Comparison of ENCODE assay signal across 15 mouse cellular contexts in the genomic region with DNA sequence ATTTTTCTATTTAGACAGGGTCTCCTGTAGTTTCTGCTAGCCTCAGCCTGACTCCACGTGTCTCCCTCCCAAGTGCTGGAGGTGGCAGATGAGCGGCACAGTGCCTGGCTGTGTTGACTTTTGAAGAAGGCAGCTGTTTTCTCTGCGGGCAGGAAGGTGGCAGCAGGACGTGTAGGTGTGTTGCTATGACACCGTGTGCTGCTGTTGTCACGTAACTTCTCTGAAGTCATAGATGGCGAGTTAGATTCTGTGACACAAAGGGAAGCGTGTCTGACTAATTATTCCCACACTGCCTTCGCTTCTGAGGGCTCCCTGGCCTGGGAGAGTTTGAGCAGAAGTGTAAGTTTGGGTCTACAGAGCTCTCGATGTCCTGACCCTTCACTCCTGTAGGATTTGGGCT. TPM values are rescaled to one million over a fixed set of nuclear protein-coding genes. Genes with fewer than 3 reads are reported as not detected.
DNase-seq lines count a peak whose midpoint lies in the region; ATAC-seq and TF ChIP-seq lines count a peak whose summit lies in the region.
"Had no signal": no experiment of that assay in that cellular context is flagged by ENCODE, and none has a peak within 500 bp of the region (broad histone marks: within the 10 kb centered on the region; RNA-seq: fewer than 3 reads in every experiment).

No protein-coding gene starts in this region.

- no peak overlapping the region for H3K27ac ChIP-seq in liver, postnatal 0 days (ENCODE audit: low read depth)
- H3K27ac ChIP-seq in liver, embryonic 11.5 days (ENCODE audit: low read depth, low read length), result no peak overlapping the region
- H3K27ac ChIP-seq in gastrocnemius, adult 2 months, result no peak overlapping the region
- H3K27ac ChIP-seq: hindbrain, embryonic 12.5 days; neural tube, embryonic 12.5 days; stomach, embryonic 15.5 days had no signal

- WGBS in liver, postnatal 0 days (ENCODE audit: insufficient replicate concordance), result 37% methylated on average over 10 of the region's 10 CpGs
- WGBS in liver, embryonic 11.5 days, result 54% methylated on average over 10 of the region's 10 CpGs

- H3K36me3 ChIP-seq in liver, postnatal 0 days (replicated peaks; ENCODE audit: insufficient read depth, low read length), result no peaks in the 10 kb centered on the region
- no peaks in the 10 kb centered on the region for H3K36me3 ChIP-seq in liver, embryonic 11.5 days (ENCODE audit: control insufficient read depth, insufficient read depth, low read length)
- H3K36me3 ChIP-seq: G1E; hindbrain, embryonic 12.5 days; neural tube, embryonic 12.5 days; stomach, embryonic 15.5 days had no signal

- DNase-seq in liver, postnatal 0 days, result no peak
- DNase-seq in liver, embryonic 11.5 days (ENCODE audit: low spot score), result no peak
- DNase-seq in MN1 (ENCODE audit: low spot score), result peak; percentile 26
- DNase-seq in left cerebral cortex, adult 9 months (ENCODE audit: low spot score in 2 of 2), result peak; percentile 42 to 52
- DNase-seq in thymus, adult 18-20 months, result peak; percentile 79 to 89
- DNase-seq in cerebellum, adult 8-10 months, result no peak
- no peak for DNase-seq in gastrocnemius, adult 2 months
- DNase-seq: layer of hippocampus, postnatal 36 days; lung, postnatal 10 days had no signal

- peak; percentile 65 for ATAC-seq in liver, postnatal 0 days
- no peak for ATAC-seq in liver, embryonic 11.5 days (replicated peaks; ENCODE audit: low FRiP score)
- ATAC-seq in erythroblast, adult 5-6 weeks (replicated peaks; ENCODE audit: low FRiP score, poor library complexity, severe bottlenecking), result no peak

- no peak for TF ChIP-seq CTCF in liver, postnatal 0 days (IDR thresholded peaks at IDR 0.05; ENCODE audit: low read depth)
- TF ChIP-seq CTCF in gastrocnemius, adult 2 months (IDR thresholded peaks at IDR 0.05), result no peak

- TF ChIP-seq EP300 in liver, postnatal 0 days (IDR thresholded peaks at IDR 0.05; ENCODE audit: low read depth), result no peak

- intact Hi-C loops in gastrocnemius, adult 2 months (cut with DNase I), result no loop called here

- no peak overlapping the region for H3K4me2 ChIP-seq in liver, postnatal 0 days (ENCODE audit: low read depth, low read length)
- no peak overlapping the region for H3K4me2 ChIP-seq in liver, embryonic 11.5 days
- H3K4me2 ChIP-seq: hindbrain, embryonic 12.5 days; neural tube, embryonic 12.5 days; stomach, embryonic 15.5 days had no signal

- H3K4me3 ChIP-seq in liver, postnatal 0 days (ENCODE audit: low read depth, low read length), result no peak overlapping the region
- H3K4me3 ChIP-seq in liver, embryonic 11.5 days (ENCODE audit: low read depth, low read length), result no peak overlapping the region
- H3K4me3 ChIP-seq in gastrocnemius, adult 2 months, result no peak overlapping the region
- H3K4me3 ChIP-seq: hindbrain, embryonic 12.5 days; neural tube, embryonic 12.5 days; stomach, embryonic 15.5 days had no signal

- no peaks in the 10 kb centered on the region for H3K27me3 ChIP-seq in liver, postnatal 0 days (ENCODE audit: insufficient read depth, low read length)
- H3K27me3 ChIP-seq in liver, embryonic 11.5 days (replicated peaks; ENCODE audit: control insufficient read depth, insufficient read depth, low read length), result no peaks in the 10 kb centered on the region
- H3K27me3 ChIP-seq: neural tube, embryonic 12.5 days; stomach, embryonic 15.5 days had no signal

- H3K4me1 ChIP-seq in liver, postnatal 0 days (ENCODE audit: insufficient read depth), result 0 out of 2 replicates have a peak, but pooled peaks cover 1% of the 10 kb centered on the region
- no peaks in the 10 kb centered on the region for H3K4me1 ChIP-seq in liver, embryonic 11.5 days (replicated peaks; ENCODE audit: control insufficient read depth, insufficient read depth, low read length)
- H3K4me1 ChIP-seq: hindbrain, embryonic 12.5 days; neural tube, embryonic 12.5 days; stomach, embryonic 15.5 days had no signal

- H3K9me3 ChIP-seq in liver, postnatal 0 days (ENCODE audit: low read length), result no peaks in the 10 kb centered on the region
- H3K9me3 ChIP-seq in liver, embryonic 11.5 days (ENCODE audit: control insufficient read depth, low read length), result no peaks in the 10 kb centered on the region
- H3K9me3 ChIP-seq: G1E; hindbrain, embryonic 12.5 days; neural tube, embryonic 12.5 days; stomach, embryonic 15.5 days had no signal

- no peak overlapping the region for H3K9ac ChIP-seq in liver, postnatal 0 days (replicated peaks)
- H3K9ac ChIP-seq in liver, embryonic 11.5 days (ENCODE audit: low read depth, low read length), result no peak overlapping the region
- H3K9ac ChIP-seq: hindbrain, embryonic 12.5 days; neural tube, embryonic 12.5 days; stomach, embryonic 15.5 days had no signal

RNA-seq across cellular contexts. Expression of a gene that starts 20.6 kb away (rescaled TPM):
- not detected in 2 replicates for polyA plus RNA-seq in liver, postnatal 0 days (2015; fragmentation: Nextera tagmentation; extraction: Ambion mirVana)
- 0.12 TPM in 1 of 2 replicates, not detected in the other for polyA plus RNA-seq in liver, embryonic 11.5 days (2014; fragmentation: Nextera tagmentation; extraction: Ambion mirVana)
- total RNA-seq in erythroblast, adult 5-6 weeks (2015; ENCODE audit: low replicate concordance), result not detected in 2 replicates
- not detected in 2 replicates for total RNA-seq in erythroblast, adult 5-6 weeks (2017; ENCODE audit: low replicate concordance)
- total RNA-seq in gastrocnemius, adult 2 months (2021), result not detected
- total RNA-seq: G1E; gastrocnemius, adult 8-10 months; layer of hippocampus, postnatal 36 days had no signal
- polyA plus RNA-seq: G1E; hindbrain, embryonic 12.5 days had no signal

RNA-seq across cellular contexts. Expression of a gene that starts 28.4 kb away (rescaled TPM):
- polyA plus RNA-seq in liver, postnatal 0 days (2015; fragmentation: Nextera tagmentation; extraction: Ambion mirVana), result 1.1 and 2.3 TPM in 2 replicates
- 2.7 and 3.2 TPM in 2 replicates for polyA plus RNA-seq in liver, embryonic 11.5 days (2014; fragmentation: Nextera tagmentation; extraction: Ambion mirVana)
- 1.7 and 6.3 TPM in 2 replicates for total RNA-seq in erythroblast, adult 5-6 weeks (2015; ENCODE audit: low replicate concordance)
- 0.84 and 1.0 TPM in 2 replicates for total RNA-seq in erythroblast, adult 5-6 weeks (2017; ENCODE audit: low replicate concordance)
- total RNA-seq in gastrocnemius, adult 2 months (2021), result under 1 TPM; 0.31 to 0.64 TPM
- total RNA-seq: layer of hippocampus, postnatal 36 days had no signal
- polyA plus RNA-seq: G1E had no signal

RNA-seq across cellular contexts. Expression of a gene that starts 33.6 kb away (rescaled TPM):
- 14.4 and 14.7 TPM in 2 replicates for polyA plus RNA-seq in liver, postnatal 0 days (2015; fragmentation: Nextera tagmentation; extraction: Ambion mirVana)
- 4.0 TPM in 2 replicates for polyA plus RNA-seq in liver, embryonic 11.5 days (2014; fragmentation: Nextera tagmentation; extraction: Ambion mirVana)
- 0.84 and 4.4 TPM in 2 replicates for total RNA-seq in erythroblast, adult 5-6 weeks (2015; ENCODE audit: low replicate concordance)
- total RNA-seq in erythroblast, adult 5-6 weeks (2017; ENCODE audit: low replicate concordance), result 3.0 and 4.0 TPM in 2 replicates
- total RNA-seq in gastrocnemius, adult 2 months (2021), result 1 to 10 TPM; 2.4 to 2.6 TPM

RNA-seq across cellular contexts. Expression of a gene that starts 48.4 kb away (rescaled TPM):
- 31.8 TPM in 2 replicates for polyA plus RNA-seq in liver, postnatal 0 days (2015; fragmentation: Nextera tagmentation; extraction: Ambion mirVana)
- polyA plus RNA-seq in liver, embryonic 11.5 days (2014; fragmentation: Nextera tagmentation; extraction: Ambion mirVana), result 30.1 and 34.7 TPM in 2 replicates
- 7.1 and 10.9 TPM in 2 replicates for total RNA-seq in erythroblast, adult 5-6 weeks (2015; ENCODE audit: low replicate concordance)
- total RNA-seq in erythroblast, adult 5-6 weeks (2017; ENCODE audit: low replicate concordance), result 2.6 and 7.2 TPM in 2 replicates
- 10 to 100 TPM; 20.3 to 21.2 TPM for total RNA-seq in gastrocnemius, adult 2 months (2021)
- total RNA-seq: G1E had no signal
- polyA plus RNA-seq: G1E had no signal

RNA-seq across cellular contexts. Expression of a gene that starts 49.9 kb away (rescaled TPM):
- polyA plus RNA-seq in liver, postnatal 0 days (2015; fragmentation: Nextera tagmentation; extraction: Ambion mirVana), result 1.4 and 1.7 TPM in 2 replicates
- polyA plus RNA-seq in liver, embryonic 11.5 days (2014; fragmentation: Nextera tagmentation; extraction: Ambion mirVana), result 1.7 and 2.3 TPM in 2 replicates
- 2.1 and 4.2 TPM in 2 replicates for total RNA-seq in erythroblast, adult 5-6 weeks (2015; ENCODE audit: low replicate concordance)
- 0.14 and 2.1 TPM in 2 replicates for total RNA-seq in erythroblast, adult 5-6 weeks (2017; ENCODE audit: low replicate concordance)
- total RNA-seq in gastrocnemius, adult 2 months (2021), result 10 to 100 TPM; 14.3 to 16.0 TPM

Comparison
In these comparisons a context has a peak if more than half of its experiments do, and no peak if none do; other contexts are left out.
1. DNase-seq: peak in MN1 (single experiment), left cerebral cortex, adult 9 months (2 of 2) and thymus, adult 18-20 months (2 of 2); none in liver, postnatal 0 days (single experiment), liver, embryonic 11.5 days (single experiment), cerebellum, adult 8-10 months (single experiment) and gastrocnemius, adult 2 months (single experiment).